Mouse (Mus musculus) embryo, embryonic 10.5 days (tissue): ENCODE data around the gene Itgb6.

ENCODE experiments used
- DNase-seq: peaks from one replicate; pipeline ENCODE4 v3.0.0-alpha.2; 2015; ENCODE audit warnings: low spot score

The Itgb6 gene

DNA sequence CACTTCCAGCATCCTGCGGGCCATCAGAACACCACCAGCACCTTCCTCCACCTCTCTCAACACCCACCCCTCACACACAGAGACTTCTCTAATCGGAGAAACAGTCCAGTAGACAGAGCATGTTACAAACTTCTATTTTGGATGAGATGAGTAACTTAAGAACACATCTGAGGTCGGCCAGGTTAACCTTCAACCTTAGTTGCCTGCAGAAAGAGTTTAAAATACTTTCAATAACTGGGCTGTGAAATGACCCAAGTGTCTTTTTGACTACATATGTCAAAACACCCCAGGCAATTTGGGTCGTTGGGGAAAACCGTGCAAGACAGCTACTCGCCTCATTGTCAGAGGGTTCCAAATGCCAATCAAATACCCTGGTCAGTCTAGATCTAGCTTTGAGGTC is 10.0 kb downstream of the Itgb6 start:
- no peak for DNase-seq

DNA sequence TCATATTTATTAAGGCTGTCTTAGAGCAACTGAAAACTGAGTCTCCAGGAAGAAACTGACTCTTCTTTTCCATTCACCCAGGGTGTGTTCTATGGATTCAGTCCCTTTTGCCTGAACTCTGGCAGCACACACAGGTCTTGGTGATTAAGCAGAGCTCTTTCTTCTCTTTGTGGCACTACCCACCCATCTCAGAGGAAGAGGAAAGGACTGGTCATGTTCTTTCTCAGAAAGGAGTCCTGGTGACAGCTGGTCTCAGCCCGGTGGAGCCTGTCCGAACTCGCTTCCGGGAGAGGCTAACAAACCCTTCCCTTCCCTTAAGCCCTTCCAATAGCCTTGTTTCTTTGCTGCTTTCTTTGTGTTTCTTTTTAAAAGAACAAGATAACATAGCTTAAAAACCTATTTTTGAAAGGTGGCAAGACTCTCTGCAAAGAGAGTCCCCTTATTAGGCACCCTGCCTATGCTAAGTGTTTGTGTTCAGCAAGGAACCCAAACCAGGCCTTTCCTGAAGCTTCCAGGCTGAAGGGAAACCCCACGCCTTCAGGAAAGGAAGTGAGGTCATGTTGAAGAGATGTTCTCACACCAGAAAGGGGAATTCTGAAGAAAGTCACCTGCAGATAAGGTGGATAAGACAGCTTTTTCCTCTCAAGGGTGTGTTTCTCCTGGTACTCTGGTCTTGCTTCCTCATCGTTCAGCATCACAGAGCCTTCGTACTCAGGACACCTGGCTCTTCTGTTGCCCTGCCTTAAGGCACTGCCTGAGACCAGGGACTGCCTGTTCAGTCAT is 11.2 kb downstream of the Itgb6 start:
- no peak for DNase-seq

GRCm38 (mm10) chr2:60710317-60710716 is 12.1 kb downstream of the Itgb6 start:
- DNase-seq = no peak

DNA sequence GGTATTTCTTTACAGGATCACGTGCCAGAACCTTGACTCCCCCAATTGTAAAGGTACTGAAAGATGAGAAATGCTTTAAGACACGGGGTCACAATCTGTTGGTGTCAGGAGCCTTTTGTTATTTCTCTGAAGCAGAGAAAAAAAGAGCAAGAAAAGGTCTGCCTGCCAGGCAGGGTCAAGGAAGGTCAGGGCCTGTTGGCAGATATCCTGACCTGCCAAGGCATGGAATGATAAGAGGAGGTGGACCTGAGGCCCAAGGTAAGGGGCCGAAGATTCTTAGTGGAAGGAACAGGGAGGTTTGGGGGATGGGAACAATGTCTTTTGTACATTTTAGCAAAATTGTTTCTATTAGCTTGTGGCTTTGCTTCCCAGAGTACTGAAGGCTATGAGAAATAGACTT is 13.8 kb downstream of the Itgb6 start:
- DNase-seq = no peak

DNA sequence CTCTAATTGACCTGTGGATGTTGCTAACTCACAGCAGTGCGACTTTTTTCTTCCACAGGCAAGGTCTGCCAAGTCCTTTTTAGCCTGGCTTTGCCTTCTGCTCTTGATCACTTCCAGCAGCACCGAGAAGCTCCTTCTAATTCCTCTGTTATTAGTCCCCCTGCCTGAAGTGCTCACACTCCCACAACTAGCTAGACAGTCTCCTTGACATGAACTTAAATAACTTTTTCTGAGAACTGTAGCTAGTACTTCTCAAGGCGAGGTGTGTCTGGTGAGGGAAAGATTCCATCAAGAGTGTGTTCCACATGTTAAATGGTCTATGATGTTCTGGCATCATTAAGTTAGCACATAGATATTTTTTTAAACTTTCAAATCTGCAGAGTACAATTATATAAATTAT is 15.6 kb downstream of the Itgb6 start:
- DNase-seq = no peak

GRCm38 (mm10) chr2:60705426-60705825 is 17.0 kb downstream of the Itgb6 start:
- DNase-seq = no peak

- DNase-seq = no peak
Measured at GRCm38 (mm10) chr2:60703315-60703714, 19.1 kb downstream of the Itgb6 start.

DNA sequence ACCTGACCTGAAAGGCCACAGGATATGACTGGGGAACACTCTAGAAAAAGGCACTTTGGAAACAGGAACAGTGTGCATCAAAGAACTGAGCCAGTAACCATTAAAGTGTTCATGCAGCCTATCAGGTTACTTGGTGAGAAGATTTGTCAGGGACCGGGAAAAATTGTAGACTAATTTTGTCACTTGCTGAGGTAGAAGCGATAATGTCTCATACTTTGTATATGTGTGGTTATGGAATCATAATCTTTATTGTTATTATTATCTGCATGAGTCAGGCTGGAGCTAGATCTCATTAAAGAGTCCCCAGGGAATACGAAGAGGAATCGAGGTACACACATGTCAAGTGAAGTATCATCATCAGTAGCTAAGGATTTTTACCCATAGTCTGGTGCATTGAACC is 21.5 kb downstream of the Itgb6 start:
- DNase-seq = no peak

- DNase-seq = no peak
Measured at GRCm38 (mm10) chr2:60700013-60700412, 22.4 kb downstream of the Itgb6 start.

GRCm38 (mm10) chr2:60699591-60699990 is 22.9 kb downstream of the Itgb6 start:
- DNase-seq = no peak

- peak; percentile 35 for DNase-seq
Measured at GRCm38 (mm10) chr2:60698155-60698554, 24.3 kb downstream of the Itgb6 start.

DNA sequence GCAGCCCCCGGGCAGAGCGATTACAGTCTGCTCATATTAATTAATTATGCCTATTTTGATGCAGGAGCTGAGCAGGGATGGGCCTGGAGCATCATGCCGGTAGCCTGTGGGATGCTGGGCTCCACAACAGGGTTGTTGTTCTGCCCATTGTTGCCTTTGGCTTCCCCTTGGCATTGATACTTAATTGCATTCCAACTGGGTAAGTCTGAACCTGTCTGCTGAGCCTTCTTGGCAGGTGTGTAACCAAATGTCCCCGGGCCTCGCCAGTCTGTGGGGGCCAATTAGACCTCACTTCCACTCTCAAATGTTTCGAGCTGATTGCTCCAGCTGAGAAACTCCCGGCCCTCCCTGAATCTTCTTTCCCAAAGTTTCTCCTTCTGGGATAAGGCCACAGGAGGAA is 24.9 kb downstream of the Itgb6 start:
- DNase-seq = no peak

GRCm38 (mm10) chr2:60696559-60696958 is 25.9 kb downstream of the Itgb6 start:
- no peak for DNase-seq

GRCm38 (mm10) chr2:60695706-60696105 is 26.7 kb downstream of the Itgb6 start:
- no peak for DNase-seq

DNA sequence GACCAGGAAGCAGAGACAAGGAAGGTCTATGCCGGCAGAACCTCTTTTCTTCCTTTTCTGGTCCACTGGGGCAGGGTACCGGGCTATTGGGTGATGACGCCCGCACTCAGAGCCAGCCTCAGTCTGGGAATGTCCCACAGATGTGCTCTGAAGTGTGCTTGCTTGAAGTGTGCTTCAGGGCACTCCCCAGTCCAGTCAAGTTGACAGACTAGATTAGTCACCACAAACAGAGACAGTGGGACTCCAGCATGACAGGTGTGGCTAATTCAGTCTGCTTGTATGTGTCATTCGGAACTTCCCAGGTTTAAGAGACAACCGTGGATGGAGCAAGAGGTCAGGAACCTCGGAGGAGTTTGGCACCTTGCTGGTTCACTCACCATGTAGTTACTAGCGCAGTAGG is 27.9 kb downstream of the Itgb6 start:
- no peak for DNase-seq

- DNase-seq = no peak
Measured at GRCm38 (mm10) chr2:60692239-60692638, 30.2 kb downstream of the Itgb6 start.

DNA sequence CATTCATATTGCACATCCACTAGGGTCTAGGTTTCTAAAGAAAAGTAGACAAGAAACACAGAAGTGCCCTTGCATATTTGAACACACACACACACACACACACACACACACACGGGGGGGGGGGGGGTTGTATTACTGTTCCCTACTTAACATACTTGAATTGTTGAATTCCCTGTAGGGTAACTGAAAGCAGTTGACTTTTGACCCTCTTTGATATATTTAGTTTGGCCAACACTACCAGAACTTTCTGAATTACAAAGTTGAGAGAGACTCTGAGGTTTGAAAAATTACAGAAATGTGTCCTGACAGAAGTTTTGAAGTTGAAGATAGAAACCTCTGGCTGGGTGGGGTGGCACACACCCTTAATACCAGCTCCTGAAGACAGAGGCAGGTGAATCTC is 32.2 kb downstream of the Itgb6 start:
- DNase-seq = no peak

DNA sequence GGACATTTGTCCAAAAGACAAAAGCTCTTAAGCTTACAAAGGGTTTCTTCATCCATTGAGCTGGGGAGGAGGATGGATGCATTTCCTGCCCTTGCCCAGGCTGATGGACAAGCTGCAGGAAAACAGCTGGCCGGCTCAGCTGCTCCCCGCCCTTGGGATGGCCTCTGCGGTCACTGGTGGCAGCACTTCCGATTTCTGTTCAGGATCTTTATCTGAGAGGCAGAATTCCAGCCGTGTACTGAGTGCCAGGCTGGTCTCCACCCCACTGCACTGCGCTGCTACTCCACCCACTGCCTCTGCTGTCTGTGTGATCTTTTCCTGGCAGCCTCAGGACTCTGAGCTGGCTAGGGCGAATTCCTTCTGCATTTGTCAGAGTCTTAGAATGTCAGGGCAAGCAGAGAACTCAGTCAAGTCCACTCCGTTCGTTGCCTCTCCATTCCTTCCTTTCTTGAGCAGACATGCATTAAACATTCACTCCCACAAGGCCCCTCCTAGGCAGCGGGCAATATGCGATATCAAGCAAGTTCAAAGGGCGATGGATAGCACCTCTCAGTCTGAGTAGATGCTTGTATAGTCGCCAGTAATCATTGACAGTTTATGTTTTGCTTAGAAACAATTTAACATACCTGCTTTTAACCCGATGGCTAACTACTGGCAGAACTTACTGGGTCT is 33.4 kb downstream of the Itgb6 start:
- peak; percentile 50 for DNase-seq

GRCm38 (mm10) chr2:60688150-60688549 is 34.3 kb downstream of the Itgb6 start:
- no peak for DNase-seq

DNA sequence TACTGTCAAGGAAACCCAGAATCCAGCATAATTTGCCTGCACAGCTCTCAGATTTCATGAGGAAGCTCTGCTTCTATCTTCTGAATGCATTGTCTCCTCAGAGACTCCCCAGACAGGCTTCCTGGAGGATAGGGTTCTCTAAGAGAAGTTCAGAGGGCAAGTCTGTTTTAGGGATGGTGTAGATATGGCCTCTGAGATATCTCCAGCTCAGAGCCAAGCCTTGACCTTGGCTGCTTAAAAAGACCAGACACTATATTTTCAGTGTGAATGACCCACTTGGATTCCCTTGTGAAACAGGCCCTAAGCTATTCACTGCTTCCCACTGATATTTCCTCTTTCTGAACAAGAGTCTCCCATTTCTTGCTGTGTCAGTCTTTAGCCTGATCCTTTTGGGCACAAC is 36.5 kb downstream of the Itgb6 start:
- no peak for DNase-seq

GRCm38 (mm10) chr2:60684168-60684567 is 38.3 kb downstream of the Itgb6 start:
- DNase-seq = no peak

GRCm38 (mm10) chr2:60682554-60682953 is 39.9 kb downstream of the Itgb6 start:
- no peak for DNase-seq

DNA sequence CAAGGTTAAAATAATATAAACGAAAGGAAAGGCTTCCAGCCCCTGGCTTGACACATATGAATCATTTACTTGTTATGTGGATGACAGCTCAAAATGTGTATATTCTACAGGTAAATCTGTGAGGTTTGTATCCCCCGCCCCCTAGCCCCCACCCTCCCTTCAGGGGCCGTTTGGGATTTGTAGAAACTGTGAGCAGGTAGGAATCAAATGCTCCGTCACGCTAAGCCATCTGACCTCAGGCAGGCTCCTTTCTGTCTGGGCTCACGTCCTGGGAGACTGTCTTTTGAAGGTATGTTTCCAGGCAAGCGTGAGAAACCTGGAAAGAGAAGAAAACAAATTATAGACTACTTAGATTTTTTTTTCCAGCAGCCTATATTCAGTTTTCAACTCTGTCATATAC is 48.0 kb downstream of the Itgb6 start:
- DNase-seq = no peak
